Mouse (Mus musculus) kidney, adult 9 months (tissue): Measurements from ENCODE around the gene Aph1b.
A peak's percentile ranks its signal among the peaks of the same experiment; 100 is the strongest.
"Not testable (repeated sequence)": the region's sequence is repeated elsewhere in the genome, so short reads cannot be mapped to it uniquely, and the experiment has no call there.

Experiments used
- DNase-seq: peaks from one replicate; pipeline ENCODE4 v3.0.0; 2022

The Aph1b gene

GRCm38 (mm10) chr9:66795464-66796324 lies at the start of gene Aph1b:
Gene Aph1b, minus strand, starts transcription at chr9:66795490.
- DNase-seq, result peak; percentile 99

DNA sequence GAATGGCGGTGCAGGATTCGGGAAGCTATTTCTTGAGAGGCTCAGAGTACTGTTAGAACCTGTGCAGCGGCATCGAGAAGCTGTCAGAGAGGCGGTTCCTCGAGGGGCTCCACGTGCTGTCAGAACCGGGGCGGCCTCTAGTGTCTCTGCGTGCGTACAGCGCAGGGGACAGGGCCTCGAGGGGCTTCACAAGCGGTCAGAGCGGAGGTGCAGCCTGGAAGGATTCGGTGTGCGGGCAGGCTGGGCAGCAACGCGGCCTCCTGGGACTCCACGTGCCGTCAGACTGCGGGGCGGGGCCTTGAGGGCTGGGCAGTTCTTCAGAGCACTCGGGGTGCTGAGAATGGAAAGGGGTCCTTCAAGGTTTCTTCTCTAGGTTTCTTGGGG lies 39.8 kb upstream of the Aph1b start:
- DNase-seq, result no peak

DNA sequence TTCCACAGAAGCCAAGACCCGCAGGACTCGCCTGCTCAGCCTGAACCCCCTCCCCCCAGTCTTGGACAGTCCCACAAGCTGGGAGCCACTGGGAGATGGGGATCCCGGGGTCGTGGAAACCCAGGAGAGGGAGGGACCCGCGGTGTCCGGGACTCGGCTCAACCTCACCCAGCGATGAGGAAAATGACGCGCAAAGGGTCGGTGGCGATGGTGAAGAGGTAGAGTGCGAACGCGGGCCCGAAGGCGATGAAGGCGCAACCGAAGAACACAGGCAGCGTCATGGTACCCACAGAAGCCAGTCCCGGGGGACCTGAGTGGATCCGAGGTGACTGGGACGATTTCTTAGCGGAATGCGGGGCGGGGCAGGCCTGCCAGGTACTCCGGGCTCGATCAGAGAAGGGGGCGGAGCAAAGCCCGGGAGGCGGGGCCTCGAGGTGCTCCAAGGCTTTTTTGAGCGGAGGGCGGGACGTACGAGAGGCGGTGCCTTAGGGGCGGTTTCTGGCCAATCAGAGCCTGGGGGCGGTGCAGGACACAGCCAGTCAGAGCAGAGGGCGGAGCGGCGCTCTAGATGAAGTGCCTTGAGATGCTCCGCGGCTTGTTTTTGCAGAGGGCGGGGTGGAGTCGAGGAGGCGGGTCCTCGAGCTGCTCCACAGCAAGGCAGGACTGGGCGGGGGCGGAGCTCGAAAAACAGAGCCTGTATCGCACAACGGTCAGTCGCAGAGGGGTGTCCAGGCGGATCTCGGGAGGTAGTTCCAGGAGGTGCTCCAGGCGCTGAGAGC lies 39.2 kb upstream of the Aph1b start, which contains the start of gene Aph1c:
Gene Aph1c, minus strand, starts transcription at position 409 of the 779 bp plus-strand sequence.
- DNase-seq, result peak; percentile 100

- DNase-seq, result peak; percentile 80
These were observed 38.6 kb upstream of the Aph1b start for GRCm38 (mm10) chr9:66833851-66834250.

GRCm38 (mm10) chr9:66832366-66832908 lies 37.1 kb upstream of the Aph1b start:
- peak; percentile 23 for DNase-seq

GRCm38 (mm10) chr9:66825990-66826389 lies 30.7 kb upstream of the Aph1b start:
- DNase-seq, result peak; percentile 65

- not testable (repeated sequence) for DNase-seq
These were observed 27.0 kb upstream of the Aph1b start for GRCm38 (mm10) chr9:66822255-66822654.

DNA sequence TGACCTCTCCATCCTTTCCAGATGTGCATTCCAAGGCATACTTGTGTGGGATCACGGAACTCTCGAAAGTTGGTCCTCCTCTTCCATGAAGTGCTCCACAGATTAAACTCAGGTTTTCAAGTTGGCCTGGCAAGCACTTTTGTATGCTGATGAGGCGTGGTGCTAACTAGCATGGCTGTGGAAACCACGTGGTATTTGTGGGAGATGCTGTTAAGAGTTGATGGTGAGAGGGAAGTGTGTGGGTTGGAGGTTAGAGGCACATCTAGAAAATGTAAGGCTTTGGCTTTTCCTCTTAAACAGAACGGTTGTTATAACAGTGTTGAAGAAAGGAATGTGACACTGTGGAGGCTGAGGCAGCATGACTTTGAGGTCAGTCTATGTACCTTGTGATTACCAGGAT lies 25.7 kb upstream of the Aph1b start:
- DNase-seq, result no peak

GRCm38 (mm10) chr9:66813392-66813791 lies 18.1 kb upstream of the Aph1b start:
- DNase-seq, result no peak

- not testable (repeated sequence) for DNase-seq
These were observed 10.7 kb upstream of the Aph1b start for GRCm38 (mm10) chr9:66805951-66806350.

DNA sequence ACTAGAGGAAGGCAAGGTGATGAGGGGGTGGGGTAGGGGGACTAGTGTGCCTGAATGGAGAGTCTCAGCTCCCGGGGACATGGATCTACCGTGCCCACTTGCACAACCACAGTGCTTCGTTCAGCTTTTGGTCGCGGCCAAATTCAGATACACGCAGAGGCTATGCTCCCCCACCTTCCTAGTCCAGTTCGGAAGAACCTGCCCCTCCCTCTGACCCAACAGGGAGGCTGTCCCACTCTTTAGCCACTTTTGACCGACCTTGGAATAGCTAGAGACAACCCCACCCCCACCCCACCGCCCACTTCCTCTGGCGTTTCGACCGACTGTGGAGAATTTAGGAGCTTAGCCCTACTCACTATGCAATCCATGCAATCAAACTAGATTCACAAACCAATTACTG lies 6.7 kb upstream of the Aph1b start:
- DNase-seq, result no peak

DNA sequence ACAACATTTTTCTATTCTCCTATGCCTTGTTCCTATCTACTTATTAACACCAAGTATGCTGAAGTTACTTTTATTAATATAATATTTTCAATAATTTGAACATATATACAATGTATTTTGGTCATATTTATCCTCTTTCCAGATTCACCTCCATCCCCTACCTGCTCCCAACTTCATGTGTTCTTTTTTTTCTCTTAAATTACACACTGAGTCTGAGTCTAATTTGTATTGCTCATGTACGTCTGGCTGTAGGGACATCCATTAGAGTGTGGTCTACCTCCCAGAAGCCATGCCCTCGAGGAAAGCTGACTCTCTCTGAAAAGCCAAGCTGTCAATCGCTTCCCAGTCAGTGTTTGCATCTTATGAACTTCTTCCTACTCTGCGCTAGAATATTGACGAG lies 1.4 kb upstream of the Aph1b start, which contains the start of gene Gm10647:
Gene Gm10647, plus strand, starts transcription at position 301 of the 400 bp plus-strand sequence.
- DNase-seq, result no peak

DNA sequence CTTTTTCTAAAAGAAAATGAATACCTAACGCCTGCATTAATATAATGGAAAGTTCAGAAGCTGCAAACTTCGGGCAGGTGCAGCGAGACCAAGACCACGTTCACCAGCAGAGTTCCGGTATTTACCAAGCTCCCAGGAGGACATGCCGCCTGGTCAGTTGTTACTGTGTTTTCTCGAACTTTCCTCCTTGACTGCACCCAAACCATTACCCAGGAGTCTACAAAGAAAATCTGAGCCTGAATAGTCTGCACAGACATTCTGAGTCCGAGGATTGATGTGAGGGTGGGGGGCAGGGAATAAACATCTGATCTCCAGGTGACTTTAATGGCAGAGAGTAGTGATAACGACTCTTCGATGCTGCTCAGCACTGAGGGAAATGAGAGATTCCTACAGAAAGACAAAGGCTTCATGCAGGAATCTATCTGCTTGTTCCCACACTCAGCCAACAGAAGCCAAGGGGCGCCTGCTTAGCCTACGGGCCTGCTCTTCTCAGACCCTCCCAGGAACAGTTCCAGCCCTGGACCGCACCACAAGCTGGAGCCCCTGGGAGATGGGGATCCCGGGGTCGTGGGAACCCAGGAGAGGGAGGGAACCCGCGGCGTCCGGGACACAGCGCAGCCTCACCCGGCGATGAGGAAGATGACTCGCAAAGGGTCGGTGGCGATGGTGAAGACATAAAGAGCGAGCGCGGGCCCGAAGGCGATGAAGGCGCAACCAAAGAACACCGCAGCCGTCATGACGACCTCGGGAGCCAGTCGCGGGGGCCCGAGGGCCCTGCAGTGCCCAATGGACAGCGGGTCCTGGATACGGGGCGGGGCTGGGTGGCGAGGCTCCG lies 444 bp downstream of the Aph1b start:
- no peak for DNase-seq

GRCm38 (mm10) chr9:66787821-66788220 lies 7.5 kb downstream of the Aph1b start:
- DNase-seq, result peak; percentile 74

DNA sequence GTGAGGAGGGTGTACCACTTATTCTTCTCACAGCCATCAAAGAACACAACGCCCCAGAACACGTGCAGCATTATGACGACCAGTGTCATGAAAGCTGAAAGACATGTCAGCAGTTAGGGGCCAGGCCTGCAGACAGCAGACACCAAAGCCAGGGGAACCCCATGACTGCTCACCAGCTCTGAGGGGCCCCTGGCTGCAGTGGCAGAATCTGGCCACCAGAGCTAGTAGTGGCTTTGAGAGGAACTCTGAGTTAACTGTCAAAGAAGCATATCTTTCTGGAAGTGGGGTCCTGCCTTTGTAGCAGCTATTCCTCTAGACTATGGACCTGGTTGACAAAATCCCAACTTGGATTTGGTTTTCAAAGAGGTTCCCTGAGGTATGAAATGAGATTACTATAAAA lies 10.7 kb downstream of the Aph1b start:
- DNase-seq, result not testable (repeated sequence)

DNA sequence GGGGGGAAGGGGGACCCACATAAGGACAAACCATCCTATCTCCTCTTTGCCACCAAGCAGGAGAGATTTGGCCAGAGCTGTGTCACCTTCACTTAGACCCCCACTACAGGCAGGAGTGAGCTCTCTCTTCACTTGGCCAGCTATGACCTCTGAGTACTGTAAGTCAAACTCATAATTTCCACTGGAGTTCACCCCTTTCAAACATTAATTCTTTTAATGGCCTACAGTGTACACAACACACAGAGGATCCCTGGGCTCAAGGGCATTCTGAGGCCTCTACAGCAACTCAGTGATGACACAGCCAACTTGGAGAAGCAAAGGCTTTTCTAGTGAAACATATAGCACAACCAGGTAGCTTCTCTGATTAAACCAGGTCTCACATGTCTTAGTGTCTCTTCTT lies 24.6 kb downstream of the Aph1b start:
- peak; percentile 87 for DNase-seq

DNA sequence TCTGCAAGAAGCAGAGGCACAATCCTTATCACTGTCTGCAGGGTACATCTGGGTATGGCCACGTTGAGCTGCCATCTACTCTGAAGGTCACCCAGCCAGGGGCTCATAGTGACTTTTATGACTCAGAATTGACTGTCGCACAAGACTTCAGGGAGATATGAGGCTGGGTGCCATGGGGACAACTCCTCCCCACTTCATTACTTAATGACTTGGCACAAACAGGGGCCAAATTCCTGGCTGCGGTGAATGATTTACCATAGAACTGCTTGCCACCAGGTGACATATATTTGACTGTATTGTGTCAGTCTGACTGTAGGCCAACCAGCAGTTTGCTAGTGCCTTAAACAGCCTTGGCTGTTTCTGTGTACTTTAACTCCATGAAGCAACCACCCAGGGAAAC lies 26.0 kb downstream of the Aph1b start:
- DNase-seq, result peak; percentile 96

DNA sequence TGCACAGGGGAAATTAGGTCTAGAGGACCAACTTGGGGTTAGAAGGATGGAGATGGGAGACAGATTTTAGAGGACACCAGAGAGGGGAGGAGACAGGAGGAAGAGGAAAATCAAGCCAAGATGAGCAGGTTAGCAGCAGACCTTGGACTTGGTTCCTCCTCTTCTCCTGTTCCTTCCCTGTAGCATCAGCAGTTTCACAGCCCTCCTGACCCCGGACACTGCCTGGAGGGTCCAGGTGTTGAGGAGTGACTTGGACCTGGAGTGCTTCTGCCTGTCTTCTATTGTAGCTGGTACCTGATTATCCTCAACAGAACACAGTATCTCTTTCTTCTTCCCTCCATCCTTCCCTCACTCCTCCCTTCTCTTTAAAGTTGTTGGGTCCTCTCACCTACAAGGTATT lies 26.6 kb downstream of the Aph1b start:
- DNase-seq, result peak; percentile 79

DNA sequence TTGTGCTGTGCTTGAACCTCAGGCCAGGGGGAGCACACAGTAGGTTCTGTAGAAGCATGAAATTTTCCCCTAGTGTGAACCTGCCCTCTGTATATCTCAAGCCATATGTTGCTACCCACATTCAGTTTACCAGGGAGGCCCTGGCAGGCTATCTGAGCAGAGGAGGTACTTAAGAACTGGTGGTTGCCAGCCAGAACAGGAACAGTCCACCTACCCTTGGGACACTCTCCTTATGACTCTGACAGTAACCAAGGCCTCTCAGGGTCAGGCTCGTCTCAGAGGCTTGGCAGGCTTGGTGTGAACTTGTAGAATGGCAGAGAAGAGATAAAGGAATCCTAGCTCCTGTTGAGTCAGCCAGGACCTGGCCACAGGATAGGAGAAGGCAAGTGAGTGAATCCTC lies 34.3 kb downstream of the Aph1b start:
- DNase-seq, result peak; percentile 37

GRCm38 (mm10) chr9:66752849-66753248 lies 42.4 kb downstream of the Aph1b start:
- DNase-seq, result no peak

DNA sequence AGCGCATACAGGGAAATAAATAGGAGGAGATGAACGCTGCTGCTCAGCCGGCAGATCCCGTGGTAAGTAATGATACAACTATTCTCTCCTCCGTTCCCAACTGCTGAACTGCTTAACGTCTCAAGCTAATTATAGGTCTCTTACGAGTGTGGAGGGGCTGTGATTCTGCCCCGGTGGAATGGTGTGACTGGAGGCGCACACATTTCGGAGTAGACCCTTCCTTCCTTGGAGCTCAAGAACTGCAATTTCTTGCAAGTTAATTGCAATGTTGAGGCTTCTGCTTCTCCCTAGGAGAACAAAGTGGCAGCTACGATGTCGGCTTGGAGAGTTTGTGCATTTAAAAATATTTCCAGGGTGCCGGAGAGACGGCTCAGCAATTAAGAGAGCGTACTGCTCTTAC lies 46.9 kb downstream of the Aph1b start:
- no peak for DNase-seq

DNA sequence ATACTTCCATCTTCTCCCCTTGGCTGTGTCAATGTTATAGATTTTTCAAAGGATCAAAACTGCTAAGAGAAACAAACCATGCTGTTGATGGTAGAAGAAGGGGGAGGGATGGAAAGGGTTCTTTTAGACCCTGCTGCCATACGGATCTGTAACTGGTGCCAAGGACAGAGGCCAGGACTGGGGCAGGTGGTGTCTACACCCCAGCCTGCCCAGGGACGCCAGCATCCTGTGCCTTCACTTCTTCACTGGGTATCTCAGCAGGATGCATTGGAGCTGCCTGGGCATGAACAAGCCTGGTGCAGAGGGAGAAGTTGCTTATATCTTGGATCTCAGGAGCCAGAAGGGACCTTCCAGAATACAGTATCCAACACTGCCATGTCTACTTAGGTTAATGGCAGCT lies 50.8 kb downstream of the Aph1b start:
- no peak for DNase-seq

DNA sequence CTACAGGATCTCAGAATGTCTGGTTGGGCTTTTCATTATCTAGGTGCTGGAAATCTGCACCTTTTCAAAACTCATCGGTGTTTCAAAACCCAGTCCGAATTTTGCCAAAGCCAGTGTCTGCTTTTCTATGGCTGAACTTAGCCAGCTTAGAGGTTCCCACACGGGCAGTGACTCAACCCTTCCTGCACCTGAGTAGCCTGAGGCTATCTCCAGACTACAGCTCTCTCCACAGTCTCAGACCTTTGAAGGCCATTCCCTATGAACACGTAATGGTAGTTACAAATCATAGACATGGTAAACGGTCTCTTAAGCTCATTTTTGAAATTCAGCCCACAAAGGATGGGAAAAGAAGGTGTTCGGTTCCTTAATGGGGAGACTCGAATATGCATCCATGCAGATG lies 55.8 kb downstream of the Aph1b start:
- DNase-seq, result no peak
